In genomic region chr11:102364570-102365371, GRCm38 (mm10) we compare ENCODE assay signal across 12 mouse cellular contexts. TPM values are rescaled to one million over a fixed set of nuclear protein-coding genes. Genes with fewer than 3 reads are reported as not detected.
DNase-seq lines count a peak whose midpoint lies in the region; ATAC-seq and TF ChIP-seq lines count a peak whose summit lies in the region.
"Had no signal": no experiment of that assay in that cellular context is flagged by ENCODE, and none has a peak within 500 bp of the region (broad histone marks: within the 10 kb centered on the region; RNA-seq: fewer than 3 reads in every experiment).

No protein-coding gene starts in this region.

- no peak overlapping the region for H3K9ac ChIP-seq in heart, embryonic 14.5 days (ENCODE audit: low read length)
- H3K9ac ChIP-seq in CH12.LX (ENCODE audit: insufficient read depth, low read depth), result no peak overlapping the region
- no peak overlapping the region for H3K9ac ChIP-seq in embryonic facial prominence, embryonic 13.5 days
- peak overlapping the region; percentile 93 for H3K9ac ChIP-seq in liver, postnatal 0 days (replicated peaks)
- H3K9ac ChIP-seq: limb, embryonic 15.5 days had no signal

- H3K27me3 ChIP-seq in heart, embryonic 14.5 days (ENCODE audit: control insufficient read depth, insufficient read depth, low read length), result peaks cover 8% of the 10 kb centered on the region
- peaks cover 79% of the 10 kb centered on the region for H3K27me3 ChIP-seq in CH12.LX (replicated peaks)
- no peaks in the 10 kb centered on the region for H3K27me3 ChIP-seq in embryonic facial prominence, embryonic 13.5 days
- H3K27me3 ChIP-seq in liver, postnatal 0 days (ENCODE audit: insufficient read depth, low read length), result no peaks in the 10 kb centered on the region
- no peaks in the 10 kb centered on the region; the same call in 1 of the 2 replicates for H3K27me3 ChIP-seq in thymus, adult 2 months (ENCODE audit: control insufficient read depth, insufficient read depth, low read length)
- H3K27me3 ChIP-seq: limb, embryonic 15.5 days had no signal

- H3K27ac ChIP-seq in heart, embryonic 14.5 days (replicated peaks in 1 of 2; ENCODE audit: control insufficient read depth in 1 of 2, insufficient read depth in 1 of 2, low read depth in 2 of 2, low read length in 2 of 2), result no peak overlapping the region
- H3K27ac ChIP-seq in CH12.LX (ENCODE audit: insufficient read depth, low read depth), result no peak overlapping the region
- no peak overlapping the region for H3K27ac ChIP-seq in embryonic facial prominence, embryonic 13.5 days
- peak overlapping the region; percentile 95 for H3K27ac ChIP-seq in liver, postnatal 0 days (ENCODE audit: low read depth)
- no peak overlapping the region for H3K27ac ChIP-seq in thymus, adult 2 months (ENCODE audit: control insufficient read depth, insufficient read depth, low read length)
- H3K27ac ChIP-seq: limb, embryonic 15.5 days had no signal

- DNase-seq in heart, postnatal 25 days (ENCODE audit: low spot score), result no peak
- DNase-seq in CH12.LX (ENCODE audit: extremely low read depth), result no peak
- peak; percentile 88 for DNase-seq in liver, postnatal 0 days
- no peak for DNase-seq in layer of hippocampus, adult 11-12 months (ENCODE audit: low spot score)
- DNase-seq in thymus, adult 2 months, result no peak
- DNase-seq in gastrocnemius, postnatal 36 days, result no peak
- DNase-seq: cerebellum, adult 18-20 months; heart, postnatal 10 days; thymus, postnatal 25 days had no signal

- intact Hi-C loops in heart, postnatal 25 days (cut with DNase I), result no loop called here
- intact Hi-C loops in gastrocnemius, postnatal 36 days (cut with DNase I), result no loop called here

- no peak overlapping the region for H3K4me3 ChIP-seq in heart, embryonic 14.5 days (ENCODE audit: control insufficient read depth in 1 of 2, insufficient read depth in 1 of 2, low read depth in 1 of 2, low read length in 2 of 2)
- no peak overlapping the region for H3K4me3 ChIP-seq in CH12.LX (replicated peaks in 1 of 3; ENCODE audit: low read depth in 2 of 3, low read length in 2 of 3, poor library complexity in 1 of 3)
- H3K4me3 ChIP-seq in embryonic facial prominence, embryonic 13.5 days, result no peak overlapping the region
- peak overlapping the region; percentile 66 for H3K4me3 ChIP-seq in liver, postnatal 0 days (ENCODE audit: low read depth, low read length)
- no peak overlapping the region for H3K4me3 ChIP-seq in thymus, adult 2 months (ENCODE audit: control insufficient read depth, insufficient read depth, low read length)
- H3K4me3 ChIP-seq: limb, embryonic 15.5 days had no signal

- no peaks in the 10 kb centered on the region for H3K9me3 ChIP-seq in heart, embryonic 14.5 days (ENCODE audit: control insufficient read depth, low read length)
- H3K9me3 ChIP-seq in CH12.LX (replicated peaks; ENCODE audit: low read length), result no peaks in the 10 kb centered on the region
- no peaks in the 10 kb centered on the region for H3K9me3 ChIP-seq in embryonic facial prominence, embryonic 13.5 days
- no peaks in the 10 kb centered on the region for H3K9me3 ChIP-seq in liver, postnatal 0 days (ENCODE audit: low read length)
- H3K9me3 ChIP-seq: limb, embryonic 15.5 days had no signal

- H3K4me1 ChIP-seq in heart, embryonic 14.5 days (ENCODE audit: control insufficient read depth in 2 of 2, insufficient read depth in 2 of 2, low read length in 2 of 2), result no peaks in the 10 kb centered on the region; a peak in 1 of 4 replicates
- H3K4me1 ChIP-seq in CH12.LX (ENCODE audit: control insufficient read depth in 1 of 2, insufficient read depth in 2 of 2), result peaks cover 37 to 55% of the 10 kb centered on the region in 2 experiments
- H3K4me1 ChIP-seq in embryonic facial prominence, embryonic 13.5 days, result 0 out of 2 replicates have a peak, but pooled peaks cover 3% of the 10 kb centered on the region
- H3K4me1 ChIP-seq in liver, postnatal 0 days (ENCODE audit: insufficient read depth), result peaks cover 29% of the 10 kb centered on the region
- H3K4me1 ChIP-seq in thymus, adult 2 months (replicated peaks; ENCODE audit: control insufficient read depth, insufficient read depth, low read length), result no peaks in the 10 kb centered on the region
- H3K4me1 ChIP-seq: limb, embryonic 15.5 days had no signal

- TF ChIP-seq RAD21 in CH12.LX (IDR thresholded peaks at IDR 0.05; ENCODE audit: low read depth, low read length), result no peak

- no peak for TF ChIP-seq POLR2A in CH12.LX (IDR thresholded peaks at IDR 0.05; ENCODE audit: low read depth, low read length)
- no peak for TF ChIP-seq POLR2A in thymus, adult 2 months (IDR thresholded peaks at IDR 0.05; ENCODE audit: control insufficient read depth, extremely low read depth, insufficient read depth, low read length, poor library complexity)

- in situ Hi-C loops in CH12.LX (cut with MboI; ENCODE audit: low pct_ligation_motif_present, low pct_unique_long_range_greater_than_20kb, low sequenced_read_pairs), result no loop called here

- TF ChIP-seq CTCF in CH12.LX (conservative IDR thresholded peaks at IDR 0.05 in 1 of 2, IDR thresholded peaks at IDR 0.05 in 1 of 2; ENCODE audit: low read depth in 2 of 2, low read length in 2 of 2), result no peak
- TF ChIP-seq CTCF in liver, postnatal 0 days (IDR thresholded peaks at IDR 0.05; ENCODE audit: low read depth), result no peak
- no peak for TF ChIP-seq CTCF in thymus, adult 2 months (IDR thresholded peaks at IDR 0.05; ENCODE audit: borderline replicate concordance, control insufficient read depth, extremely low read depth, insufficient read depth, low read length, poor library complexity)

- no peaks in the 10 kb centered on the region for H3K36me3 ChIP-seq in heart, embryonic 14.5 days (ENCODE audit: control insufficient read depth, insufficient read depth, low read length)
- H3K36me3 ChIP-seq in CH12.LX (replicated peaks in 1 of 2; ENCODE audit: control insufficient read depth in 1 of 2, insufficient read depth in 1 of 2, low read length in 1 of 2), result no peaks in the 10 kb centered on the region
- no peaks in the 10 kb centered on the region for H3K36me3 ChIP-seq in embryonic facial prominence, embryonic 13.5 days
- peaks cover 31% of the 10 kb centered on the region for H3K36me3 ChIP-seq in liver, postnatal 0 days (replicated peaks; ENCODE audit: insufficient read depth, low read length)
- H3K36me3 ChIP-seq in thymus, adult 2 months (ENCODE audit: control insufficient read depth, insufficient read depth, low read length), result no peaks in the 10 kb centered on the region
- H3K36me3 ChIP-seq: limb, embryonic 15.5 days had no signal

- H3K4me2 ChIP-seq in heart, embryonic 14.5 days (ENCODE audit: low read length), result no peak overlapping the region
- H3K4me2 ChIP-seq in CH12.LX (ENCODE audit: insufficient read depth, low read depth, poor library complexity, severe bottlenecking), result no peak overlapping the region
- H3K4me2 ChIP-seq in embryonic facial prominence, embryonic 13.5 days, result no peak overlapping the region
- H3K4me2 ChIP-seq in liver, postnatal 0 days (ENCODE audit: low read depth, low read length), result peak overlapping the region; percentile 61
- H3K4me2 ChIP-seq: limb, embryonic 15.5 days had no signal

- 0 out of 2 replicates have a peak, but pooled peaks have one; percentile 35 for TF ChIP-seq EP300 in CH12.LX (IDR thresholded peaks at IDR 0.05; ENCODE audit: low read length)
- peak; percentile 98 for TF ChIP-seq EP300 in liver, postnatal 0 days (IDR thresholded peaks at IDR 0.05; ENCODE audit: low read depth)

- peak; percentile 48; the same call in 1 of the 2 replicates for ATAC-seq in heart, embryonic 14.5 days (ENCODE audit: insufficient number of reproducible peaks, insufficient read depth, low FRiP score, low read depth)
- ATAC-seq in embryonic facial prominence, embryonic 13.5 days (ENCODE audit: insufficient number of reproducible peaks, insufficient read depth, low FRiP score, low TSS enrichment, low read depth), result peak; percentile 18; the same call in 1 of the 2 replicates
- peak; percentile 85 for ATAC-seq in liver, postnatal 0 days

- 73% methylated on average over 14 of the region's 14 CpGs for WGBS in heart, embryonic 14.5 days
- 64% methylated on average over 14 of the region's 14 CpGs for WGBS in embryonic facial prominence, embryonic 13.5 days
- 47% methylated on average over 14 of the region's 14 CpGs for WGBS in liver, postnatal 0 days (ENCODE audit: insufficient replicate concordance)
- 59% methylated on average over 14 of the region's 14 CpGs for WGBS in thymus, adult 2 months

- dilution Hi-C loops in CH12.LX (cut with MboI; ENCODE audit: extremely low pct_ligation_motif_present, extremely low pct_unique_long_range_greater_than_20kb, low sequenced_read_pairs), result no loop called here

- no peaks in the 10 kb centered on the region for H3K79me2 ChIP-seq in CH12.LX (replicated peaks; ENCODE audit: control insufficient read depth, extremely low read depth, insufficient read depth, poor library complexity, severe bottlenecking)

RNA-seq across cellular contexts. Expression of gene Slc4a1, which starts 1.2 kb away (rescaled TPM):
- 5.6 and 11.8 TPM in 2 replicates for polyA plus RNA-seq in heart, embryonic 14.5 days (2014; fragmentation: Nextera tagmentation; extraction: Ambion mirVana)
- 1 to 10 TPM; 5.3 to 9.5 TPM for total RNA-seq in heart, postnatal 25 days (2021)
- 0.08 TPM in 1 of 2 replicates, not detected in the other for total RNA-seq in CH12.LX (2012; rRNA removed)
- 0.04 TPM in 1 of 2 replicates, not detected in the other for total RNA-seq in CH12.LX (2014; rRNA removed)
- polyA plus RNA-seq in CH12.LX (2012; ENCODE audit: insufficient read length, low read depth), result not detected in 2 replicates
- 6.3 and 16.6 TPM in 2 replicates for polyA plus RNA-seq in embryonic facial prominence, embryonic 13.5 days (2015; fragmentation: Nextera tagmentation; extraction: Ambion mirVana)
- polyA plus RNA-seq in liver, postnatal 0 days (2015; fragmentation: Nextera tagmentation; extraction: Ambion mirVana), result 311 and 329 TPM in 2 replicates
- polyA plus RNA-seq in thymus, adult 2 months (2012; rRNA removed), result 0.11 and 0.34 TPM in 2 replicates
- under 1 TPM in 1 of 2 experiments, not detected in 1; 0.31 TPM for total RNA-seq in gastrocnemius, postnatal 36 days (2021)

RNA-seq across cellular contexts. Expression of gene Rundc3a, which starts 28.4 kb away (rescaled TPM):
- polyA plus RNA-seq in heart, embryonic 14.5 days (2014; fragmentation: Nextera tagmentation; extraction: Ambion mirVana), result 0.81 and 1.2 TPM in 2 replicates
- total RNA-seq in heart, postnatal 25 days (2021), result not detected
- total RNA-seq in CH12.LX (2012; rRNA removed) (9.0 and 16.3 TPM in 2 replicates), CH12.LX (2014; rRNA removed) (1.3 and 1.4 TPM in 2 replicates)
- polyA plus RNA-seq in CH12.LX (2012; ENCODE audit: insufficient read length, low read depth), result 3.3 and 4.8 TPM in 2 replicates
- polyA plus RNA-seq in embryonic facial prominence, embryonic 13.5 days (2015; fragmentation: Nextera tagmentation; extraction: Ambion mirVana), result 3.6 and 5.2 TPM in 2 replicates
- 1.8 and 2.4 TPM in 2 replicates for polyA plus RNA-seq in liver, postnatal 0 days (2015; fragmentation: Nextera tagmentation; extraction: Ambion mirVana)
- polyA plus RNA-seq in thymus, adult 2 months (2012; rRNA removed), result 7.9 and 8.1 TPM in 2 replicates
- total RNA-seq in gastrocnemius, postnatal 36 days (2021), result not detected

RNA-seq across cellular contexts. Expression of gene Slc25a39, which starts 43.0 kb away (rescaled TPM):
- 266 and 295 TPM in 2 replicates for polyA plus RNA-seq in heart, embryonic 14.5 days (2014; fragmentation: Nextera tagmentation; extraction: Ambion mirVana)
- total RNA-seq in heart, postnatal 25 days (2021), result 100 to 1,000 TPM; 163 to 175 TPM
- total RNA-seq in CH12.LX (2012; rRNA removed), result 169 and 199 TPM in 2 replicates
- total RNA-seq in CH12.LX (2014; rRNA removed), result 108 and 112 TPM in 2 replicates
- 198 and 226 TPM in 2 replicates for polyA plus RNA-seq in CH12.LX (2012; ENCODE audit: insufficient read length, low read depth)
- 191 and 195 TPM in 2 replicates for polyA plus RNA-seq in embryonic facial prominence, embryonic 13.5 days (2015; fragmentation: Nextera tagmentation; extraction: Ambion mirVana)
- 510 and 522 TPM in 2 replicates for polyA plus RNA-seq in liver, postnatal 0 days (2015; fragmentation: Nextera tagmentation; extraction: Ambion mirVana)
- 227 and 235 TPM in 2 replicates for polyA plus RNA-seq in thymus, adult 2 months (2012; rRNA removed)
- total RNA-seq in gastrocnemius, postnatal 36 days (2021), result 10 to 100 TPM; 56.2 to 64.3 TPM

RNA-seq across cellular contexts. Expression of gene Ubtf, which starts 45.2 kb away (rescaled TPM):
- polyA plus RNA-seq in heart, embryonic 14.5 days (2014; fragmentation: Nextera tagmentation; extraction: Ambion mirVana), result 50.2 and 53.6 TPM in 2 replicates
- 10 to 100 TPM; 56.7 to 57.3 TPM for total RNA-seq in heart, postnatal 25 days (2021)
- total RNA-seq in CH12.LX (2012; rRNA removed) (126 and 142 TPM in 2 replicates), CH12.LX (2014; rRNA removed) (89.9 and 99.8 TPM in 2 replicates)
- 124 and 149 TPM in 2 replicates for polyA plus RNA-seq in CH12.LX (2012; ENCODE audit: insufficient read length, low read depth)
- polyA plus RNA-seq in embryonic facial prominence, embryonic 13.5 days (2015; fragmentation: Nextera tagmentation; extraction: Ambion mirVana), result 88.5 and 93.6 TPM in 2 replicates
- 32.4 and 32.5 TPM in 2 replicates for polyA plus RNA-seq in liver, postnatal 0 days (2015; fragmentation: Nextera tagmentation; extraction: Ambion mirVana)
- 59.7 and 67.9 TPM in 2 replicates for polyA plus RNA-seq in thymus, adult 2 months (2012; rRNA removed)
- 10 to 100 TPM; 29.1 to 37.7 TPM for total RNA-seq in gastrocnemius, postnatal 36 days (2021)

Comparison
In these comparisons a context has a peak if more than half of its experiments do, and no peak if none do; other contexts are left out.
1. ATAC-seq: peak in every context shown above with its lines; median percentile 85 in liver, postnatal 0 days; 48 in heart, embryonic 14.5 days; 18 in embryonic facial prominence, embryonic 13.5 days.
2. RNA of gene Slc4a1, which starts 1.2 kb away (polyA plus RNA-seq): 311 to 329 TPM in liver, postnatal 0 days; 6.3 to 16.6 TPM in embryonic facial prominence, embryonic 13.5 days, 5.6 to 11.8 TPM in heart, embryonic 14.5 days, 0.11 to 0.34 TPM in thymus, adult 2 months and not detected in CH12.LX; every median in the first group is over 10 times any median in the second.